Mouse (Mus musculus) brain, embryonic 14.5 days (tissue): ENCODE results near the gene Pgam1.

ENCODE experiments used
- CTCF ChIP-seq: fragments of 200-500 bp; IDR thresholded peaks from 2 replicates; pipeline ENCODE4 v1.5.1; 2012; ENCODE audit warnings: inconsistent platforms, mild to moderate bottlenecking, moderate library complexity, borderline replicate concordance; ENCODE audit not compliant: insufficient read depth, insufficient read length; ENCODE audit errors: extremely low read depth
- POLR2A ChIP-seq: fragments of 200-500 bp; IDR thresholded peaks from 2 replicates; pipeline ENCODE4 v1.6.1; 2012; ENCODE audit warnings: mild to moderate bottlenecking, inconsistent platforms, borderline replicate concordance; ENCODE audit not compliant: poor library complexity, insufficient read depth, insufficient read length, severe bottlenecking; ENCODE audit errors: extremely low read depth

DNA sequence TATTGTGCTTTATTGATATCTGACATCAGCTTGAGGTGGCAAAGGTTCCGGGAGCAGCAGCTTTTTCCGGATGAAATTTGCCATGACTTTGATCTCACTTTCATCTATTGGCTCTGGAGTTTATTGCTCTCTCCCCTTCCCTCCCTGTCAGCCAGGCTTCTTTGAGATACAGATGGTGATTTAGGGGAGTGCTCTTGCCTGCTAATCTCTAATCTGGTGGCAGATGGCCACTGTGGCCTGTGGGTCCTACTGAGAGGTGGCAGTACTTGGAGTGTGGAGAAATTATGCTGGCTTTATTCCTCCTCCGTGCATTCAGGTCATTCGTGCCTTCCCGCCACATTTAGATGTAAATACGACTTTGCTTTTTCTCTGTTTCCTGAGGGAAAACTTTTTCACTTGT lies 22.4 kb downstream of the Pgam1 start:
- no peak for TF ChIP-seq CTCF
- TF ChIP-seq POLR2A, result no peak
